Mouse (Mus musculus): ENCODE data around the gene Nyx.
"Not testable (repeated sequence)": the region's sequence is repeated elsewhere in the genome, so short reads cannot be mapped to it uniquely, and the experiment has no call there.

DNA sequence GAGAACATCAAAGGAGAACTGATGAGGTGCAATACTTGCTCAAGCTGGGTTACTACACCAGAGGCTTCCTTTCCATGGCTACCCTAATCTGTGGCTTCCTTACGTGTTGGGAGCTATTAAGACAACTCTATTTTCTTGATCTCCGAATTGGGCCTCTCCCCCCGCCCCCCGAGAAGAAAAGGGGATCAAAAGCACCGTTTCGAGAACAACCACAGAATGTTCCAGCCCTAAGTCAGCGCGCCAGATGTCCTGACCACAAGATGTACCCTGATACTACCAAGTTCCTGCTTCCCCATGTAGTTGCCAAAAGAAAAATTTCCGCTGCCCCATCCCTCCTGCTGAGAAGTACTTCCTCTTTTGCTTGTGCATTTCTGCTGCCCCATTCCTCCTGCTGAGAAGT lies 9.4 kb upstream of the Nyx start:
- TF ChIP-seq POLR2A (IDR thresholded peaks at IDR 0.05; ENCODE audit: insufficient read depth, low read depth, low read length); EP300 (IDR thresholded peaks at IDR 0.05; ENCODE audit: insufficient read depth, low read depth, low read length); CTCF (IDR thresholded peaks at IDR 0.05): not testable (repeated sequence)
